Mouse (Mus musculus) intestine, postnatal 0 days (tissue): ENCODE measurements around the gene D930048N14Rik. TPM values are rescaled to one million over a fixed set of nuclear protein-coding genes. Genes with fewer than 3 reads are reported as not detected.
A peak's percentile ranks its signal among the peaks of the same experiment; 100 is the strongest.

Source experiments
- ATAC-seq: fragments of 200-750 bp; cut with Nextera tagmentation; 2 replicates; pipeline ENCODE4 v1.8.0; 2017; ENCODE audit warnings: mild to moderate bottlenecking, moderate TSS enrichment, moderate library complexity
- H3K27ac ChIP-seq: fragments of 300-500 bp; sonication (generic); 2 replicates; pipeline ENCODE4 v1.5.1; 2014; ENCODE audit warnings: mild to moderate bottlenecking, low read depth, low read length, moderate library complexity
- H3K27me3 ChIP-seq: fragments of 300-500 bp; sonication (generic); replicated peaks from 2 replicates; pipeline ENCODE4 v1.6.1; 2014; ENCODE audit warnings: low read length, mixed read lengths; ENCODE audit not compliant: control insufficient read depth, insufficient read depth
- H3K36me3 ChIP-seq: fragments of 300-500 bp; sonication (generic); 2 replicates; pipeline ENCODE4 v1.6.1; 2014; ENCODE audit warnings: mild to moderate bottlenecking, moderate library complexity; ENCODE audit not compliant: control insufficient read depth, insufficient read depth
- H3K4me1 ChIP-seq: fragments of 300-500 bp; sonication (generic); replicated peaks from 2 replicates; pipeline ENCODE4 v1.6.1; 2014; ENCODE audit warnings: antibody characterized with exemption, low read length, mixed read lengths; ENCODE audit not compliant: control insufficient read depth, insufficient read depth
- H3K4me2 ChIP-seq: fragments of 300-500 bp; sonication (generic); replicated peaks from 2 replicates; pipeline ENCODE4 v1.6.1; 2014; ENCODE audit warnings: low read depth, mild to moderate bottlenecking, moderate library complexity
- H3K4me3 ChIP-seq: fragments of 300-500 bp; sonication (generic); 2 replicates; pipeline ENCODE4 v1.5.1; 2014; ENCODE audit warnings: low read depth, low read length
- H3K9ac ChIP-seq: fragments of 300-500 bp; sonication (generic); 2 replicates; pipeline ENCODE4 v1.6.1; 2014; ENCODE audit warnings: mild to moderate bottlenecking, low read depth, low read length
- H3K9me3 ChIP-seq: fragments of 300-500 bp; sonication (generic); 2 replicates; pipeline ENCODE4 v1.6.1; 2016; ENCODE audit warnings: mixed run types; ENCODE audit not compliant: control insufficient read depth
- CTCF ChIP-seq: sonication (generic); IDR thresholded peaks from 2 replicates; pipeline ENCODE4 v1.5.1; 2016; ENCODE audit warnings: low read depth, mild to moderate bottlenecking, control low read depth, antibody characterized with exemption, moderate library complexity
- WGBS: fragments of 180-500 bp; shearing (Covaris S2); extraction: QIAGEN DNeasy Blood & Tissue Kit; methylation state at CpG from one replicate; pipeline ENCODE4 v1.1.7; 2014; 5-methylcytosine and 5-hydroxymethylcytosine counted together
- polyA plus RNA-seq: library from polyadenylated mRNA; unstranded; fragments of >200 nt; fragmentation: Nextera tagmentation; extraction: Ambion mirVana; gene quantifications from 2 replicates; pipeline ENCODE4 v1.2.1, GENCODE M21; 2015

Gene D930048N14Rik
- polyA plus RNA-seq, 1 experiment from 2014 or later, result 1.1 TPM

- no peak for TF ChIP-seq CTCF
- no peak for ATAC-seq
- Histone ChIP-seq H3K4me2 (no peak overlapping the region), H3K27me3 (no peaks in the 10 kb centered on the region), H3K9ac (no peak overlapping the region), H3K9me3 (no peaks in the 10 kb centered on the region), H3K27ac (no peak overlapping the region), H3K36me3 (peaks cover 10% of the 10 kb centered on the region; the same call in 1 of the 2 replicates), H3K4me3 (no peak overlapping the region), H3K4me1 (peaks cover 5% of the 10 kb centered on the region)
- 86% methylated on average over 6 of the region's 6 CpGs for WGBS
Measured at GRCm38 (mm10) chr11:51653736-51654135, 3.0 kb downstream of the D930048N14Rik start.

- Histone ChIP-seq H3K4me2 (no peak overlapping the region), H3K4me1 (no peaks in the 10 kb centered on the region; the same call in 1 of the 2 replicates), H3K36me3 (peaks cover 10% of the 10 kb centered on the region; the same call in 1 of the 2 replicates), H3K27ac (no peak overlapping the region), H3K4me3 (no peak overlapping the region), H3K9me3 (no peaks in the 10 kb centered on the region), H3K27me3 (no peaks in the 10 kb centered on the region), H3K9ac (no peak overlapping the region)
- WGBS, result 98% methylated on average over 3 of the region's 3 CpGs
- no peak for TF ChIP-seq CTCF
- no peak for ATAC-seq
Measured at GRCm38 (mm10) chr11:51654891-51655290, 4.1 kb downstream of the D930048N14Rik start.

DNA sequence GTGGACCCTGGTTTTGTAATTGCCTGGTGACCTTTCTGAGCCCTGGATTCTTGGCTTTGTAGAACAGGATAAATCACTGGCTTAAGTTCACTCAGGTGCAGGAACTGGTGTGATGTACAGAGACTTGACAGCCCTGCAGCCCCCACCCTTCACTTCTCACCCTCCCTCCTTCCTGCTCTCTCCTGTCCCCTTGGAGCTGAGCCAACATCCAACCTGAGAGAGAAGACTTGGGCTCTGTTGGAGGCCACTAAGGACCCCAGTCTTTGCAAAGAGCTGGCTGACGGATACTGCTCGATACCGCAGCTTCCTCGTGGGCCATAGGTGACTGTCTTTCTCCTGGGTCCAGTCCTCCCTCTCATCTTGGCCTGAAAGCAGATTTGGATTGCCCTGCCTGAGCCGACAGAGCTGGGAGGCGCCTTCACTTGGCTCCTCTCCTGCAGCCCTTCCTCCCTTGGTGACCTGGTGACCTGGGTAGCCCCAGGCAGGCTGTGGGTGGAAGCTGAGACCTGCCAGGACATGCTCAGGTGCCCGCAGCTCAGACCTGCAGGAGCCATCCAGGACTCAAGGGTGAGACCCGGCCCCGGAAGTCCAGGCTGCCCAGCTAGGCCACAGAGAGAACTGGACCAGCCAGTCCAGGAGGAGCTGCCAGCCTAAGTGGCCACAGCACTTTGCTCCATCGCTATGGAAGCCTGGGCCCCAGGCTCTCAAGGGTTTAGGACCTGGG, 6.2 kb downstream of the D930048N14Rik start:
- H3K9me3 ChIP-seq, result no peaks in the 10 kb centered on the region
- 83% methylated on average over 10 of the region's 10 CpGs for whole genome bisulfite sequencing
- ATAC-seq, result no peak
- H3K4me1 ChIP-seq, result no peaks in the 10 kb centered on the region
- H3K4me2 ChIP-seq, result no peak overlapping the region
- H3K27me3 ChIP-seq, result no peaks in the 10 kb centered on the region
- H3K9ac ChIP-seq, result no peak overlapping the region
- no peak for TF ChIP-seq CTCF
- H3K4me3 ChIP-seq, result no peak overlapping the region
- no peak overlapping the region for H3K27ac ChIP-seq
- peaks cover 10% of the 10 kb centered on the region; the same call in 1 of the 2 replicates for H3K36me3 ChIP-seq

- H3K27ac ChIP-seq, result no peak overlapping the region
- TF ChIP-seq CTCF, result no peak
- no peak overlapping the region for H3K9ac ChIP-seq
- H3K4me3 ChIP-seq, result no peak overlapping the region
- no peak for ATAC-seq
- H3K36me3 ChIP-seq, result peaks cover 10% of the 10 kb centered on the region; the same call in 1 of the 2 replicates
- no peaks in the 10 kb centered on the region for H3K27me3 ChIP-seq
- no peaks in the 10 kb centered on the region for H3K9me3 ChIP-seq
- no peak overlapping the region for H3K4me2 ChIP-seq
- 60% methylated on average over 7 of the region's 7 CpGs for WGBS
- no peaks in the 10 kb centered on the region for H3K4me1 ChIP-seq
Measured at GRCm38 (mm10) chr11:51658291-51658690, 7.5 kb downstream of the D930048N14Rik start.

DNA sequence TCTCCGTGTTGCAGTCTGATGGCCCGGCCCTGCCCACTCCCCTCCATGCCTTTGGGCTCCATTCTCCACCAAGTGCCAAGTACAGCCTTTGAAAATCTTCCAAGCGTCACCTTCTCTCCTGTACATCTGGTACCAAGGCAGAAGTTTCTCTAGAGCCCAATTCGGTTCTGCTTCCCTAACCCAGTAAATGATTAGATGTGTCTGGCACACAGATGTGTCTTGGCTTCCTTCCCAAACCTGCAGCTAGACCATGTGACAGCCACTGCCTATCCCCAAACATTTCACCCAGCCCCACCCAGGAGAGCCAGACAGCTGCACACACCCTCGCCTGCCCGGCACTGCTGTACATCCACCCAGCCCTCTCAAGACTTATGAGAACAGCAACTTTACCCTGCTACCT, 8.0 kb downstream of the D930048N14Rik start:
- no peak for TF ChIP-seq CTCF
- Histone ChIP-seq H3K4me2 (no peak overlapping the region), H3K27me3 (no peaks in the 10 kb centered on the region), H3K9ac (no peak overlapping the region), H3K36me3 (peaks cover 10% of the 10 kb centered on the region; the same call in 1 of the 2 replicates), H3K27ac (no peak overlapping the region), H3K4me3 (no peak overlapping the region), H3K4me1 (no peaks in the 10 kb centered on the region), H3K9me3 (no peaks in the 10 kb centered on the region)
- 37% methylated on average over 6 of the region's 6 CpGs for WGBS
- peak; percentile 58; the same call in 1 of the 2 replicates for ATAC-seq

DNA sequence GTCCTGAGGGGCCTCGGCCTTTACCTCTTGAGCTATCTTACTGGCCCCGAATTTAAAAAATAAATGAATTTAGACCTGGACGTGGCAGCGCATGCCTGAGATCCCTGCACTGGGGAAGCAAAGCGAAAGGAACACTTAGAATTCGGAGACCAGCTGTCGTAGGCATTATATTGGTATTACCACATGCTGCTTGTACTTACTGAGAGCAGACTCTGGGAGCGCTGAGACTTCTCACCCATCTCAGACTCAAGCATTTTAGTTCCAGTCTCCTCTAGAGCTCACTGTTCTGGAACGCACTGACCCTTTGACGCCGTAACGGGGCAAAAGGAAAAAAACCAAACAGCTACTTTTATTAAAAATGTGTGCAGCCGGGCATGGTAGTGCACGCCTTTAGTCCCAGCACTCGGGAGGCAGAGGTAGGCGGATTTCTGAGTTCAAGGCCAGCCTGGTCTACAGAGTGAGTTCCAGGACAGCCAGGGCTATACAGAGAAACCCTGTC, 11.2 kb downstream of the D930048N14Rik start:
- H3K9me3 ChIP-seq, result no peaks in the 10 kb centered on the region

More for the DNA sequence above, 11.2 kb downstream of the D930048N14Rik start:
- Histone ChIP-seq H3K36me3 (no peaks in the 10 kb centered on the region), H3K4me3 (no peak overlapping the region), H3K4me1 (no peaks in the 10 kb centered on the region), H3K9ac (no peak overlapping the region), H3K27me3 (no peaks in the 10 kb centered on the region), H3K27ac (no peak overlapping the region), H3K4me2 (no peak overlapping the region)
- 85% methylated on average over 16 of the region's 16 CpGs for WGBS
- TF ChIP-seq CTCF, result no peak
- ATAC-seq, result no peak
